Mouse (Mus musculus): ENCODE data around the gene Nfix.

DNA sequence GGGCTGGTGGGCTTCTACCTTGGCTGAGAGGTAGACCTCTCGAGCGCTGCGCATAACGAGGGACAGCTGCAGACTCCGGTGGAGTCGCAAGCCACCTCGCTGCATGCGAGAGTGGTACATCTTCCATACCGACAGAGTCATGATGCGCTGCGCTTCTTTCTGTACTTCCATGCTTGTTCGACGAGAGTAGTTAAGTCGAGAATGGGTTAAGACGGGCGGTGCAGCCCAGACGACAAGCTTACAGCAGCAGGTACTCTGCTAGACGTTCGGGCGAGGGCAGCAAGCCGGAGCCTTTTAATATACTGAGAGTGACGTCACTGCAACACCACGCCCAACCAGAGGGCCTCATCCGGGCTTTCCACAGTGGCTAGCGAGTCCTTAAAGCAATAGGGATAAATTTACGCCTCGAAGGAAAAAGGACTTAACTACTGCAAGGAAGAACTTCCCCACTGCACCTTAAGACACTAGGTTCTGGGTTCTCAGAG is 137.5 kb downstream of the Nfix start, which contains the start of gene Ier2:
- TF ChIP-seq HCFC1 (IDR thresholded peaks at IDR 0.05; ENCODE audit: borderline replicate concordance, insufficient read depth, low read length) = peak; percentile 74; the same call in 1 of the 2 replicates
- no peak for TF ChIP-seq MAFK (IDR thresholded peaks at IDR 0.05; ENCODE audit: insufficient read depth, low read depth, low read length)
- TF ChIP-seq CHD2 (IDR thresholded peaks at IDR 0.05; ENCODE audit: low read depth, low read length) = no peak
- TF ChIP-seq ZC3H11A (IDR thresholded peaks at IDR 0.05; ENCODE audit: borderline replicate concordance, low read depth, low read length) = no peak

Measured in ES-E14 (cell line).